Mouse (Mus musculus): Measurements from ENCODE around the gene Stxbp5.
"Not testable (repeated sequence)": the region's sequence is repeated elsewhere in the genome, so short reads cannot be mapped to it uniquely, and the experiment has no call there.

The Stxbp5 gene

GRCm38 (mm10) chr10:9901071-9901696 is at the start of gene Stxbp5:
Gene Stxbp5, minus strand, starts transcription at chr10:9901079.
- peak; percentile 57 for DNase-seq (ENCODE audit: low spot score)

GRCm38 (mm10) chr10:9912395-9912794 is 11.5 kb upstream of the Stxbp5 start:
- DNase-seq (ENCODE audit: low spot score) = no peak

GRCm38 (mm10) chr10:9907919-9908502 is 7.1 kb upstream of the Stxbp5 start:
- DNase-seq (ENCODE audit: low spot score) = no peak

- no peak for DNase-seq (ENCODE audit: low spot score)
These were observed 6.6 kb upstream of the Stxbp5 start for GRCm38 (mm10) chr10:9907519-9907918.

- no peak for DNase-seq (ENCODE audit: low spot score)
These were observed 5.3 kb upstream of the Stxbp5 start for GRCm38 (mm10) chr10:9906185-9906584.

GRCm38 (mm10) chr10:9901697-9902239 is 889 bp upstream of the Stxbp5 start:
- peak; percentile 89 for DNase-seq (ENCODE audit: low spot score)

GRCm38 (mm10) chr10:9900315-9901070 is 386 bp downstream of the Stxbp5 start:
- peak; percentile 11 for DNase-seq (ENCODE audit: low spot score)

GRCm38 (mm10) chr10:9899816-9900215 is 1.1 kb downstream of the Stxbp5 start:
- DNase-seq (ENCODE audit: low spot score) = peak; percentile 23

- no peak for DNase-seq (ENCODE audit: low spot score)
These were observed 1.8 kb downstream of the Stxbp5 start for GRCm38 (mm10) chr10:9899086-9899485.

- DNase-seq (ENCODE audit: low spot score) = no peak
These were observed 3.0 kb downstream of the Stxbp5 start for GRCm38 (mm10) chr10:9897852-9898251.

- no peak for DNase-seq (ENCODE audit: low spot score)
These were observed 7.3 kb downstream of the Stxbp5 start for GRCm38 (mm10) chr10:9893562-9893961.

- no peak for DNase-seq (ENCODE audit: low spot score)
These were observed 11.2 kb downstream of the Stxbp5 start for GRCm38 (mm10) chr10:9889651-9890050.

GRCm38 (mm10) chr10:9888655-9889054 is 12.2 kb downstream of the Stxbp5 start:
- DNase-seq (ENCODE audit: low spot score) = no peak

- DNase-seq (ENCODE audit: low spot score) = not testable (repeated sequence)
These were observed 19.0 kb downstream of the Stxbp5 start for GRCm38 (mm10) chr10:9881781-9882320.

- DNase-seq (ENCODE audit: low spot score) = no peak
These were observed 20.7 kb downstream of the Stxbp5 start for GRCm38 (mm10) chr10:9880070-9880728.

GRCm38 (mm10) chr10:9878821-9879489 is 21.9 kb downstream of the Stxbp5 start:
- DNase-seq (ENCODE audit: low spot score) = no peak

GRCm38 (mm10) chr10:9875905-9876304 is 25.0 kb downstream of the Stxbp5 start:
- DNase-seq (ENCODE audit: low spot score) = no peak

- DNase-seq (ENCODE audit: low spot score) = no peak
These were observed 28.7 kb downstream of the Stxbp5 start for GRCm38 (mm10) chr10:9872143-9872542.

GRCm38 (mm10) chr10:9866793-9867579 is 33.9 kb downstream of the Stxbp5 start:
- DNase-seq (ENCODE audit: low spot score) = no peak

- no peak for DNase-seq (ENCODE audit: low spot score)
These were observed 40.9 kb downstream of the Stxbp5 start for GRCm38 (mm10) chr10:9860022-9860421.

GRCm38 (mm10) chr10:9859476-9859875 is 41.4 kb downstream of the Stxbp5 start:
- no peak for DNase-seq (ENCODE audit: low spot score)
